Mouse (Mus musculus): ENCODE results near the gene Vpreb3.

Vpreb3 gene

DNA sequence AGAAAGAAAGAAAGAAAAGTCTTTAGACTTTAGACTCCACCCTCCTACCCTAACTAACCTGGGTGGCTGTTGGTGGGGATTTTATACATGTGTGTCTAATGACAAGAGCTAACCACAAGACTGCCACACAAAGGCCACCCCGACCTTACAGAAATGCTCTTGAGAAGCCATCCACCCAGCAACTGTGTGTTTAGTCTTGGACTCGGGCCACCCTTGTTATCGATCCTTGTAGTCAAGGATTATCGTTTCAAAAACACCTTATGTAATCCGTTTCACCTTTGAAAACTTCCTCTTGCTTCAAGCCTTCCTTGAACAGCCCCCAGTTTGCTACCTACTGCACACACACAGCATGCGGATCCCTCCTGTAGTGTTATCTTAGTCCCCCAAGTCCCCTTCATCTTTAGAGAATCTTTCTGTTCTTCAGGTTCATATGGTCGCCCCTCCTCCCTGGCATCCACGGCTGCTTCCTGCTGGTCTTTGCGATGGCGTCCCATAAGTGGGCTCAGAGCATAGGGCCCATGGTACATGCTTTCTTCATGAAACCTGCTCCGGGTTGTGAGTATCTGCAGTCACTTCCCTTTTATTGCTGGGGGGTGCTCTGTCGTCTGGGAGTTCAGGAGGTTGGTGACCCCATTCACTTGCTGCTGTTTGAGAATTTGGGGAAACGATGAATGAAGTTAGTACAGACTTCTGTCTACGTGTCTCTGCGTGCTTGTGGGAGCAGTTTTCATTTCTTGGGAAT is at the start of gene Vpreb3:
TSS of gene Vpreb3 (plus strand) at position 322 of the 742 bp plus-strand sequence.
- no peak for DNase-seq (ENCODE audit: low spot score in 2 of 2)

GRCm38 (mm10) chr10:75893089-75893750 is 49.6 kb upstream of the Vpreb3 start, which contains the start of gene Derl3:
Gene Derl3, plus strand, starts transcription at chr10:75893413.
- peak; percentile 97 to 98 for DNase-seq (ENCODE audit: low spot score in 2 of 2)

GRCm38 (mm10) chr10:75894601-75895000 is 48.3 kb upstream of the Vpreb3 start:
- no peak for DNase-seq (ENCODE audit: low spot score in 2 of 2)

- no peak for DNase-seq (ENCODE audit: low spot score in 2 of 2)
Observed at GRCm38 (mm10) chr10:75895730-75896129, 47.1 kb upstream of the Vpreb3 start.

DNA sequence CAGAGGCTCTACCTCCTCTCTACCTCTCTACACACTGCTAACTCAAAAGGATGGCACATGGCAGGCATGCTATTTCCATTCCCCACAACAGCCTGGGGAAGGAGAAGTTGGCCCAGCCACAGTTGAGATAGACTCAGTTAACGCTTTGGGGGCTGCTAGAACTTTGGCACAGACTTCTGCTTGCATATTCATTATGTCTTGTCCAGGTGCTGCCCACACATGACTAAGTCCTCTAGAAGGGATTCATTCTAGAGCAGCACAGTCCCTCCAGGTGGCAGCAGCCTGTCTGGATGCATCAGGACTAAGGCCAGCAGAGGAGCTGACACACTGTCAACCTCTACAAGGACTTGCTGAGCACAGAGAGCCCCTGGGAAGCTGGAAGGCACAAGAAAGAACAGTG is 46.6 kb upstream of the Vpreb3 start:
- DNase-seq (ENCODE audit: low spot score in 2 of 2), result peak; percentile 37 to 71

- DNase-seq (ENCODE audit: low spot score in 2 of 2), result peak; percentile 51 to 52
Observed at GRCm38 (mm10) chr10:75897373-75897772, 45.5 kb upstream of the Vpreb3 start.

DNA sequence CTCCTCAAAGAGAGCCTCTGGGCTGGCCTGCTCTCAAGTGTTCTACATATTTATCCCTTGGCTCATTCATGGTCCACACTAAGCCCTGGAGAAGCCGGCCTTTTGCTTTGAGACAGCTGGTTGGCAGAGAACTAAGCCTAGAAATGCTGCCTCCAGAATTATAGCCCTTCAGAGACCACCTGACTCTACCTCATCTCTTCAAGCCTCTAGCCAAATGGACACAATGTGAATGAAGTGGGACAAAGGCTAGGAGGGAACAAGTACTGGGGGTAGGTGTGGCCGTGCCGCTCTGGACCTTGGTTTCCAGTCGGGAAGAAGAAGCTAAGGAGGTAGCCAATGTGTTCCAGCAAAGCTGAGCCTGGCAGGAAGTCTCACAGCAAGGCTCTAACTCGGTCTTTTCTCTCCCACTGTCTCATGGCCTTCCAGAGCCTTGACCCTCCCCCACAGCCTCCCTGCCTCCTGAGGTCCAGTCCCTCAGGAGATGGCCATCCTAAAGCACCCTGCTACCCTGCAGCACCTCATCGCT is 44.8 kb upstream of the Vpreb3 start:
- DNase-seq (ENCODE audit: low spot score in 2 of 2), result no peak

GRCm38 (mm10) chr10:75898846-75899245 is 44.0 kb upstream of the Vpreb3 start:
- DNase-seq (ENCODE audit: low spot score in 2 of 2), result no peak

- no peak for DNase-seq (ENCODE audit: low spot score in 2 of 2)
Observed at GRCm38 (mm10) chr10:75904391-75904790, 38.5 kb upstream of the Vpreb3 start.

- DNase-seq (ENCODE audit: low spot score in 2 of 2), result no peak
Observed at GRCm38 (mm10) chr10:75906882-75907281, 36.0 kb upstream of the Vpreb3 start.

DNA sequence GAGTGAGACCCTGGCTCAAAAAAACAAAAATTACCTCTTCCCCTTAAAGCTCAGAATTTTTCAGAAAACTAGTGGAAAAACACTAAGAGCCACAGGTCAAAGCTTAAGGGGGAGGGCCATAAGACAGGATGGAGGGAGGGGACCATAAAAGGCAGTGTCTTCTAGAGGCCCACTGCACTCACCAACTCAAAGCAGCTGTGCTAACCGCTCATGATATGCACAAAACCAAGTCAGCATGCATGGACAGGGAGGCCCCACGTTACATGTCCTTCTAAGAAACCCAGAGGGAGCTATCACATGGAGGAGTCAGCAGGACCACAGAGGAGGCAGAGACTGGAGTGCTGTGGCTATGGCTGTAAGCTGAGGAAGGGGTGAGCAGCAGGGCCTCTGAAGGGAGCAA is 32.2 kb upstream of the Vpreb3 start:
- no peak for DNase-seq (ENCODE audit: low spot score in 2 of 2)

- no peak for DNase-seq (ENCODE audit: low spot score in 2 of 2)
Observed at GRCm38 (mm10) chr10:75913013-75913589, 29.8 kb upstream of the Vpreb3 start.

GRCm38 (mm10) chr10:75915557-75915956 is 27.3 kb upstream of the Vpreb3 start:
- no peak for DNase-seq (ENCODE audit: low spot score in 2 of 2)

DNA sequence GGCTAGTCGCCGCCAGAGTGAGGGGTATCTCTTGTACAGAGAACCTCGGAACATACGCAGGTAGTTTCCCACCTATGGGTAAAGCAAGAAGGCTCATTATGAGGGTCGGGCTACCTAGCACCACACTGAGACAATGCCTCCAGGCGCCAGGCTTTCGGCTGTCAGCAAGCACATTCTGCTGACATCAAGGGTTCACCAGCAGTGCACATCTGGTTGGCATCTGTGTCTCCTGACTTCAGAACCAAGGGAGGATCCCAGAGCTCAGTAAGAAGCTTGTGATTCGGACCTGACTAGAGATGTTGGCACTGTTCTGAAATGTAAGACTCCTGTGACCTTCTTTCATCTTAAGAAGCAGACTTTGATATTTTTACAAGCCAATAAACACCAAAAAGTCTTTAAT is 26.0 kb upstream of the Vpreb3 start:
- no peak for DNase-seq (ENCODE audit: low spot score in 2 of 2)

- no peak for DNase-seq (ENCODE audit: low spot score in 2 of 2)
Observed at GRCm38 (mm10) chr10:75919026-75919425, 23.8 kb upstream of the Vpreb3 start.

GRCm38 (mm10) chr10:75921026-75921725 is 21.7 kb upstream of the Vpreb3 start, which contains the start of gene Smarcb1:
Gene Smarcb1, minus strand, starts transcription at chr10:75921617.
- peak; percentile 94 for DNase-seq (ENCODE audit: low spot score in 2 of 2)

GRCm38 (mm10) chr10:75921726-75922560 is 20.9 kb upstream of the Vpreb3 start:
- no peak for DNase-seq (ENCODE audit: low spot score in 2 of 2)

DNA sequence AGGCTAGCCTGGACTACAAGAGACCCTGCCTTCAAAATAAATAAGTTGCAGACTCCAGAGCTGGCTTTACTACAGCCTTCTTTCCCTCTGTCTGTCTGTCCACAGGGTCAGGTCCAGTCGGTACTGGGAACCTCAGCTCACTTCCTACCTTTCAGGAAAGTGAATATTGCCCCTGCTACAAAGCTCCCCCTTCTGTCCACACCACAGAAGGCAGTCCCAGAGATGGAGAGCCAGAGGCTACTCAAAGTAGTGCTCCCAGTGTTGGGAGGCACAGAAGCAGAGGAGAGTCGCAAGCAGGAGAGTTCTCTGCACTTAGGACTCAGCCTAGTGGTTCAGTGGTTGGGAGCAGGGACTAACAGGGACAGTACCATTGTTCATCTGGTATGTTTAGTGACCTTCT is 18.5 kb upstream of the Vpreb3 start:
- DNase-seq (ENCODE audit: low spot score in 2 of 2), result no peak

DNA sequence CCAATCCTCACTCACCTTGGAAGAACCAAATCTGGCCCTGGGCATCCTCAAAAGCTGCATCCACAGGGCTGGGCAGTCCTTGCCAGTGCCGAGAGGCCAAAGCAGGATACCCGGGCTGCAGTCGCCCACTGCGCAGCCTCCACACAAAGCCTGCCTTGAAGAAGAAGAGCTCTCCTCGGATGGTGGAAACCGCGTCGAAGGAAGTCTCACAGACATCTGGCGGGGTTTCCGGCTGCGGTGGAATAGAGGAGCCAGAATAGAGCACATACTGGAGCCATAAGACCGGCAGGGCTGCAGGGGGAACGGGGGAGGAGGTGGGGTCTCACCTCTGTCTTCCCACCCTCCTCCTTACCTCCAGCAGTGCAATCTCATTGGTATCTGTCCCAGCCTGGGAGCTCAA is 16.5 kb upstream of the Vpreb3 start:
- no peak for DNase-seq (ENCODE audit: low spot score in 2 of 2)

GRCm38 (mm10) chr10:75930304-75930703 is 12.6 kb upstream of the Vpreb3 start:
- DNase-seq (ENCODE audit: low spot score in 2 of 2), result no peak

GRCm38 (mm10) chr10:75931311-75931710 is 11.5 kb upstream of the Vpreb3 start:
- no peak for DNase-seq (ENCODE audit: low spot score in 2 of 2)

Data from right cerebral cortex, postnatal 36 days (tissue).